Comparison of ENCODE assay signal across 13 mouse cellular contexts in the genomic region with DNA sequence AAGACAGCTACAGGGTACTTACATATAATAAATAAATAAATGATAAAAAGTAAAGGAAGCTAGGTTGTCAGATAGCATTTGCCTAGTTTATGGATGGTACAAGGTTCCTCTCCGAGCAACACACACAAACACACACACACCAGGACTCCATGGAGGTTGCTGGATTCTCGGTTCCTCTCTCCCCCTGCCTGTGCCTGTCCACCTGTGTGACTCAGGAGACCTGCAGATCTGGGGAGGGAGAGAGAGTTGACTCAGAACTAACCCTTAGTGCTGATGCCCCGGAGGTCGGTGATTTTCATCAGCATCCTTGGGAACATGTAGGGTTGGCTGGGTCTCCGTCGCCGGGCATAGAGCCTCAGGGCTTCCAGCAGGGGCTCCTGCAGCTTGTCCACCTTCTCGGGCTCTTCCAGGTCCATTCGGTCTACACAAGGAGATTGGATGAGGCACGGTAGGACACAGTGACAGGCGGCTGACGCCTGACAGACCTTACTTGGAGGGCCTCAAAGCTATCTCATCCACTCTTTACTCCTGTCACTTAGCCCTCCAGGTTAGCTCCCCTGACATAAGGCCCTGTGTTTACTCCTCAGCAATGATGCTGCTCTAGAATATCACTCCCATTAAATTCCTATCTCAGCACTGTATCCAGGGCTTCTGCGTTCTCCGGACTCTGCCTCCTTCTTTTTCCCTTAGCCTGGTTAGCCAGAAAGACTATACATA. TPM values are rescaled to one million over a fixed set of nuclear protein-coding genes. Genes with fewer than 3 reads are reported as not detected.
"Had no signal": no experiment of that assay in that cellular context is flagged by ENCODE, and none has a peak within 500 bp of the region (broad histone marks: within the 10 kb centered on the region; RNA-seq: fewer than 3 reads in every experiment).

No protein-coding gene starts in this region.

- H3K9ac ChIP-seq: liver, embryonic 12.5 days; lung, embryonic 14.5 days; stomach, embryonic 15.5 days had no signal

- H3K27me3 ChIP-seq: stomach, embryonic 15.5 days had no signal

- H3K4me2 ChIP-seq: liver, embryonic 12.5 days; lung, embryonic 14.5 days; midbrain, embryonic 11.5 days; stomach, embryonic 15.5 days had no signal

- H3K9me3 ChIP-seq: liver, embryonic 12.5 days; stomach, embryonic 15.5 days had no signal

- H3K4me3 ChIP-seq: liver, embryonic 12.5 days; myocyte; stomach, embryonic 15.5 days had no signal

- H3K27ac ChIP-seq: liver, embryonic 12.5 days; stomach, embryonic 15.5 days had no signal

RNA-seq across cellular contexts. Expression of gene Gm9918, which starts 31.7 kb away (rescaled TPM):
- total RNA-seq: layer of hippocampus, postnatal 14 days; left cerebral cortex, adult 18-20 months; left cerebral cortex, postnatal 10 days; left cerebral cortex, postnatal 4 days; megakaryocyte, adult 5-6 weeks had no signal
- polyA plus RNA-seq: large intestine, adult 2 months; liver, embryonic 12.5 days; liver, embryonic 16.5 days; myocyte; spleen, adult 2 months had no signal
